Mouse (Mus musculus) MN1 (cell line): ENCODE results near the gene Gsg1l.

ENCODE experiments used
- DNase-seq: peaks from one replicate; pipeline ENCODE4 v3.0.0-alpha.2; 2016; ENCODE audit warnings: low spot score

Gene Gsg1l

DNA sequence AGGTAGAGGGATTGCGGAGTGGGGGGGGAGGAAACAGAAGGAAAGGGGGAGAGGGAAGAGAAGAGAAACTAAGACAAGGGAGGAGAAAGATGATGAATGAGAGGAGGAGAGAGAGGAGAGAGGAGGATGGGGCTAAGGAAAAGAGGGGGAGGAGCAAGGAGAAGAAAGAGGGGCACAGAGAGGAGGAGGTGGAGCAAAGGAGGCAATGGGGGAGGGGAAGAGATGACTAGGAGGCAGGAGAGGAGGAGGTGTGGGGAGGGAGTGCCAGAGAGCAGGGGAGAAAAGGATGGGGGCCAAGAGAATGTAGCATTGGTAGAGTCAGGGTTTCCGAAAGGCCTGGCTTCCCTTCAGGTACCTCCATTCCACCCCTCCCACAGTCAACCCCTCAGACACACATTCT, 147.9 kb downstream of the Gsg1l start:
- no peak for DNase-seq

DNA sequence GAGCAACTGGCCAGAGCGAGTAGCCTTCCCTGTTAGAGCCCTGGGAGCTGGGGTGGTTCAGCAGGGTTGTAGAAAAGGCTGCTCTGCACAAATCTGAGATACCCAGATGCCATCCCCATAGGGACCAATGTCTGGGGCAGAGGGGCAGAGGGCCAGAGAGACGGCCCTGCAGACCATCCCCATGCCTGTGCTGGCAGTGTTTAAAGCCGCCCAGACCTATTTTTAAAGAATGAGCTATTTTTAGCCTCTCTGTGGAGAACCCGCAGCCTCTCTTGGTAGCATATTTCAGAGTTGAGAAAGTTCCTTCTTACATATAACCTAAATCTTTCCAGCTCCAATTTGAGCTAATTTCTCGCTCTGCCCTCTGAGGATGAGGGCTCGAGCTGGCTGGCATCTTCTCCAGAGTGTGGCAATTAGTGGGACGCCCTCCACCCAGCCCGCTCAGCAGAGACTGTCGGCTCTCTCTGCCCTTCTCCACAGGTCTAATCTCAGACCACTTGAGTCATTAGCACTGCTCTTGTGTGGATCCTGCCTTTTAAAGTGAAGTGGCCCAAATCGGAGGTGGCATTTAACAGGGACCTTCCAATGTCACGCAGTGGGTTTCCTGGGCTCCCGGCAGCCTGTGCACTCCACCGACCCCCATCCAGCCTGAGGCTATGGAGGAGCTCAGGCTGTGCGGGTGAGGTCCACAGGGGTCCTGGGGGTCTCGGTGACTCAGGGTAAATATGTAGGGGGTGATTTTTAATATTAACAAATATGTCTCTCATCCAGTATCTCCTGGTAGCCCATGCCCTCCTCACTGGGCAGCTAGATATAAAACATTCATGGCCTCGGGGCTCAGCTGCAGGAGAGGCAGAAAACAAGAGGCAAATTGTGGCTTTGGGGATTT, 148.6 kb downstream of the Gsg1l start:
- peak; percentile 52 for DNase-seq

DNA sequence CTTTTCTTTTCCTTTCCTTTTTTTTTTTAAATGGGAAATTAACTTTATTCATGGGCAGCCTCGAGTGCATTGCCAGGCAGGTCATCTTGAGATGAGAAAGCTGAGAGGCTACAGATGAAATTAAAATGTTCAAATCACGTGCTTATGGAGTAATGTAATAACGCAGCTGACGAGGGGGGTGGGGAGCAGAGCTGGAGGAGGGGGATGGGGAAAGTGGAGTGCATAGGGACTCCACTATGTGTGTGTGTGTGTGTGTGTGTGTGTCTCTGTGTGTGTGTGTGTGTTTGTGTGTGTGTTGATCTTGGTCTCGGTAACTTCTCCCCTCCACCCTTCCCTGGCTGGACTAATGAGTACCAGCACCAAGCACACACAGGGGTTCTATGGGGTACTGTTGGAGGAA, 150.6 kb downstream of the Gsg1l start:
- DNase-seq: no peak

DNA sequence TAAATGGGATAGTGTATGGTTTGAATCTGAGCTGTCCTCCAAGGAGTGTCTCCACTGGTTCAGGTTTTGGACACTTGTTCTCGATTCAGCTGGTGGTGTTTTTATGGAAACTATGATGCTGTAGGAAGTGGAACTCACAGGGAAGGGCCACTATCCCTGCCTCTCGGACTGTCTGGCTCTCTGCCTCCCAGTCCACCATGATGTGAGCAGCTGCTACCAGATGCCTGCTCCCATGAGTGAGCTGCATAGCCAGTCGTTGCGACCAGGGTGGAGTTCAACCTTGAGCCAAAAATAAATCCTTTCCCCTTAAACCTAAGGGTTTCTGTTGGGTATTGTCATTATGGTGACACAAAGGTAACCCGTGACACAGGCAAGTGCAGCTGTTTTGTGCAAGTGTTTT, 158.2 kb downstream of the Gsg1l start:
- DNase-seq: no peak

DNA sequence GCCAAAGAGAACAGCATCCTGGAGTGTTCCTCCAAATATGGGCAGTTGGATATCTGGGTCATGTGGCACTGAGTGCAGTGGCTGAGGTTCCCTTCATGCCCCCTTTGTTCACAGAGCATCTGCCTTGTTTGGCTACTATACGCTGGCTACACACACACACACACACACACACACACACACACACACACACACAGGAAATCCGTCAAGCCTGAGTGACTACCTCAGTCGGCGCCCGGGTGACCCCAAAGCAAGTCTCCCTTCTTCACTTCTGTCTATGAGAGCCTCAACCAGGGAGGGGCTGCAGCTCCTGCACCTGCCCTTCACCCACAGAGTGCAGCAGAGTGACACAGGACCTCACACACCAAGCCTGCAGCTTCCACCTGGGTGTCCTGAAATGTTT, 161.4 kb downstream of the Gsg1l start:
- DNase-seq: no peak

DNA sequence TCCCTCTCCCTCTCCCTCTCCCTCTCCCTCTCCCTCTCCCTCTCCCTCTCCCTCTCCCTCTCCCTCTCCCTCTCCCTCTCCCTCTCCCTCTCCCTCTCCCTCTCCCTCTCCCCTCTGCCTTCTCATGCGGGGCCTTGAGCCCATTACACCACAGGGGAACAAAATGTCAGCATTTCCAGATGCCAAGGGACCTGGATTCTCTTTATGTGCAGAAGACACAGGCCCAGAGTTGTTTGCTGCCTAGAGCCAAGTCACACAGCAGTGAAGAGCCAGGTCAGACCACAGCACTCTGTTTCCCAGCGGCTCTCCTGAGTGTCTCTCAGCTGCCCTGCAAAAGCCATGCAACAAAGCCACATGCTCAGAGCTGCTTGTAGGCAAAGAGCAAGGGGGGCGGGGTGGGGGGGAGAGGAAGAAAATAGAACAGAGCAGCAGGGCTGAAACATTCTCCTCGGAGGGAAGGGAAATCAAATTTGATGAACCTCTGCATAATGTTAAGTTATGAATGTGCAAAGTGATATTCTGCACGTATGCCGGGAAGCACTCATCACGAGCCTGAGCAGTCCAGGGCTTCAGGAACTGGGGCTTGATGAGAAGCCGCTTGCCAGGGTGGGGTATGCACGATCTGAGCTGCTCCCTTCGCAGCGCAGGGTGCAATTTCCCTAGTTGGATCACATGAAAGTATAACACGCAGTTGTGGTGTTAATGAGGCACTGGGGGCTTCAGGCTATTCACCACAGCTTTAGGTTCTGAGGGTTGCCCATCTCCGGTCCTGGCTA, 181.6 kb downstream of the Gsg1l start:
- no peak for DNase-seq

DNA sequence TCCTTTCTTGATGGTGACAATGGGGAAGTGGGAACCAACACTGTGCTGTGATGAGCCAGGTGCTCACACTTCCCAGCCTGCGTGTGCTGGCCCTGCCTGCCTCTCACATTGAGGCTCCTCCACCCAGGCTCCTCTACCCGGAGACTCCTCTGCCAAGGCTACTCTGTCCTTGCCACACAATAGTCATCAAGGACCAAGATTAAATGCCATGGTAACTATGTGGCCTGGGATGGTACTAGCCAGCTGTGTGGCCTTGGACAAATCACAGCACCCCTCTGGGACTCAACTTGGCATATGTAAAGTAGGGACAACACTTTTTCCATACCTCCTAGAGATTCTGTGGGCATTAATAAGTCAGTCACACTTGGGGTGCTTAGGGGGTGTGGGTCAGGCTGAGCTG, 182.3 kb downstream of the Gsg1l start:
- peak; percentile 10 for DNase-seq

DNA sequence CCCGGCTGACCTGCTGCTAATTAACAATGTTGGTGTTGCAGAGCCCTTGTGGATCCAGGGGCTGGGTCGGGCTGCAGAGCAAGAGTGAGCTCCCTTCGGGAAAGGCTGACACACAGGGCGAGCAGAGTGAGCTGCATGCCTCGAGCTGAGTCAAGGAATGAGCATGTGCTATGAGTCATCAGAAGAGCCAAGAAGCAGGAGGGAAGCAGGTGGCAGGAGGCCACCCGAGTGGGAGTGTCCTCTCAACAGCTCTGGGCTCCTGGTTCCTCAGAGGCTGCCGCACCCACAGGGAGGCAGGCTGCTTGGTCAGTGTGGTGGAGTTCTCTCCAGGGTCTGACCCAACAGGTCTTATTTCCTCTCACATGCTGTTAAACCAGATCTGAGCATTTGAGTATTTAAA, 183.2 kb downstream of the Gsg1l start:
- peak; percentile 89 for DNase-seq

DNA sequence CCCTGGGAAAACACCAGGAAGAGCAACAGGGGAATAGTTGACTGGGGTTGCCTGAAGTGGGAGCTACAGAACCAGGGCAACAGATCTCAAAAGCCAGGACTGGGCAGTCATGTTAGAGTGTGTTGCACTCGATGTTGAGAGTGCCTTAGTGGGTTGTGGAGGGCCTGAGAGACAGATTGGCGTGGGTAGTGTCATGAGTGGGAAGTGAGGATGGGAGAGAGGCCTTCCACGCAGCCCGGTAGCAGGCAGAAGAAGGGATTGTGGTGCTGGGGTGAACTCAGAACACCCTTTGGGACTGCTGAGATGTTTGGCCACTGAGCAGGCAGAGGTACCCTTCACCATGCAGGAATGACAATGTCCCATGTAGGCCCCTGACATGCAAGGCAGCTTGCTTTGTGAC, 185.2 kb downstream of the Gsg1l start:
- DNase-seq: no peak

DNA sequence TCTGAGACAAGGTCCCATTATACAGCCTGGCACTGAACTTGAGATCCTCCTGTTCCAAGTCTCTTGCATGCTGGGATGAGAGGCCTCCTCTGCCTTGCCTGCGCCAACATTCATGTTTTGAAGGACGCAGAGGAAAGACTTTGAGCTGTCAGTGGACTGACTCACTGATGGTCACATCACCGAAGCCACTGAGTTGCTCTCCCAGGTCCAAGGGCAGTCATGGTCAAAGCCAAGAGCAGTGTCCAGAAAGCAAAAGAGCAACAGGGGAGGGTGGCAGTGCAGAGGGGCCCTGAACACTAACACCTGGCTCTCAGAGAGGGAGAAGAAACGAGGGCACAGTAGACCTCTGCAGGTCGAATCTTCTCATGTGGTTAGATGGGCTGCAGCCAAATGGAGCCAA, 188.6 kb downstream of the Gsg1l start:
- no peak for DNase-seq

DNA sequence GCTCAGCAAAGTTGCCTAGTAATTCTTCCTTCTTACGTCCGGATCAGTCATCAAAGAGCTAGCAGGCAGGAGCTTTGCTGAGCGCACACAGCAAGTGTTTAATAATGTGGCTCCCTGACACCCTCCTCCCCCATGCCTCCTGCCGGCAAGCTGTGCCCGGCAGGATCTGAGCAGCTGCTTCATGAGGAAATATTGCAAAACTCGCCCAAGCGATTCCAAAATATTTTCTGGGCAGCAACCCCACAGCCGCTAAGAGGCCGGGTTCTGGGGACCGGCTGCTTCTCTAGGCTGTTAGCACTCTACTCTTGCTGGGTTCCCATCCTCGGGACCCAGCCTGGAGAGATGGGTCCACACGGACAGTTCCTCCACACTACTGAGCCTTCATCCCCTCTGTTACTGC, 193.8 kb downstream of the Gsg1l start:
- DNase-seq: no peak

DNA sequence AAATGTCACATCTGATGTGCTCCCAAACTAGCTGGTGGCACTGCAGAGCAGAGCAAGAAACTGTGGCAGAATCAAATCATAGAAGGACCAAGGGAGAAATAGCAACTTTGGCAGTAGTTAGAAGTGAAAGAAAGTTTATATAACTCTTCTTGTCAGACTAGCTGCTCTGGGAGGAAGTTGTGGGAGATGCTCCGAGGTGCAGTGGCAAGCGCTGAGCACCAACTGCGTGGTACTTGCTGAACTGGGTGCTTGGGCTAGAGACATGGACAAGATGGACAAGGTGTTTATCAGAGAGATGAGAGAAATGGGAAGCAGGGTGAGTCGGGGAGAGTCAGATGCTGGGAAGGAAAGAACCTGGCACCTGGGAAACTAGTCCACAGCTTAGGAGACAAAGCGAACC, 194.4 kb downstream of the Gsg1l start:
- DNase-seq: no peak

DNA sequence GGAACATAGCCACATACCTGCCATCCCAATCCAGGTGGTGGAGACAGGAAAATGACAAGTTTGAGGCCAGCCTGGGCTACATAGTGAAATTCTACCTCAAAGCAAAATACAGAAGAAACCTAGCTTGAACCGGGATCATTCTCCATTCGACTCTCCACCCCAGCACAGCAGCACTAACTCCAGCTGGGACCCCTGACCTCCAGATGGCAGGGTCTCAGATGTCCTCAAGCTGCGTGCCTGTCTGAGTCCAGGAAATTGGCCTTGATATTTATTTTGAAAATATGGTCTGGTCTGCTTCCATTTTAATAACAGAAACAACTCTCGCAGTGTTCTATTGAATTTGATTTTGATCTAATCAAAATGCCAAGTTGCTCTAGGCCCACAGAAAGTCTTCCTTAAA, 195.1 kb downstream of the Gsg1l start:
- no peak for DNase-seq

DNA sequence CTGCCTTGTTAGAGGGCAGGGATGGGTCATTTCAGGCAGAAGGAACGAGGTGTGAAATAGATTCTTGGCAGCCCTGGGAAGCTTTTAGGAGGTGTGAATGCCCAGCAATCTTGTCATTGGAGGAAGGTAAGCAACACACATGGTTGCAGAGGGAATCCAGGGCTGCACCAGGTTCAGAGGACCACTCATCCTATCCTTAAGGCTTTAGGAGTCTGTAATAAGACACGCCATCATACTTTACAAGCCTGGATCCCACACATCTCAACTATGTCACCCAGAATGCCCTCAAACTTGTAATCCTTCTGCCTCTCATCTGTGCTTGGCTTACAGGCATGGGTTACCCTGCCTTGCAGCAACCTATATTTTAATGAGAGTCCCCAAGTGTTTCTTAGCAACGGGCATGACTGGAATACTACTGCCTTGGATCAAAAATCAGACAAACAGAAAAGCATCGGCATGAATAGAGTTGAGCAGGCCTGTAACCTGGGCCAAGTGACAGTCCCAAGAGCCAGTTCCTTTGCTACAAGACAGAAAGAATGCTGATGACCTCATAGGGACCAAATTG, 196.0 kb downstream of the Gsg1l start:
- no peak for DNase-seq

DNA sequence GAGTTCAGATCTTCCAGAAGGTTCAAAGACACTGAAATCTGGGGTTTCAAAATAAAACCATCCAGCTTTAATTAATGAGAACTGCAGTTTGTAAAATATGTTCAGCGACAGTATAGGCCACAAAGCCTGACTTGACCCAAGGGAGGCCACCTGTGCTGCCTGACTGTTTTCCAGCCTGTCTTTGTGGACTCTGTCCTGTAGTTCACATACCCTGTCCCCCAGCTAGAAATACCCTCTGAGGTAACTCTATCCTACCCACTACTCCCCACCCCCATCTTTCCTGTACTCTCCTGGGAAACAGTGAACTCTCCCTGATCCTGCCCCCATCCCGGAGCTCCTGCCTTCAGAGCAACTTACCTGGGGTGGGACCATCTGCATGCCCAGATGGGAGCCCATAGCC, 199.0 kb downstream of the Gsg1l start:
- DNase-seq: no peak

DNA sequence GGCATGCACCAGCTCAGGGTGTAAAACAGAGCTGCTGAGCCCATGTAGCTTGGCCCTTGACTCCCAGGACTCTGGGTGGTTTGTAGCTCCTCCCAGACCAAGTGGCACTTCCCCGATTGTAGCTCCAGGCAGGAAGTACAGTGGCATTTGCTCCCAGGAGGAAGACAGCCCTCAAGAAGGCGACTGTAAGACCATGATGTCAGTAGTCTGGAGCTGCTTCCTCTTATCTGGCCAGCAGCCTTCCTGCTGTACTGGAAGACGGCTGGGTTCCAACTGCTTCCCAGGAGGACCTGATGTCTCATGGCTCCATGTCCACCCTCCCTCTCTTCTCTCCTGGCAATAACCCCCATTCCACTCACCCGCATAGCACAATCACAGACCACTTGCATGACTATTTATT, 204.2 kb downstream of the Gsg1l start:
- DNase-seq: no peak

DNA sequence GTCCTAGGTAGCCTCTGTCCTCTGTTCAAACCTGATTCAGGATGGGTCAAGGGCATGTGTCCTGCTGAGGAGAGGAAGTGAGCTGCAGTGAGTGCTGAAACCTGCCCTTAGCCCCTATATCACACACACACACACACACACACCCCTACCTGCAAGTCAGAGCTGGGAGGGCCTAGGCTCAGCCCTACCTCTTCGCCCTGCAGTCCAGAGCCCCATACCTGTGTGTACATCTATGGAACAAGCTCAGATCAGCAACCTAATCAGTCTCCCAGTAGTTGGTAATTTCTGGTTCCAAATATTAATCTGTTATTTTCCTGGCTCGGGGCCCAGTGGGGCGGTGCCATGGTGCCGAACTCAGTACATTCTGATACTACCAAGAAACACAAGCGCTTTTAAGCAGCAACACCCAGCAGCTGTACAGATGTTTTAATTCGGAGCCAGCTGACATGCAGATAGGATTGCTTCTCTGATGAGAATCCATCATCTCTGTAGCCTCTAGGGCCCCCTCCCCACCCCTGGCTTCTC, 208.2 kb downstream of the Gsg1l start:
- DNase-seq: no peak

DNA sequence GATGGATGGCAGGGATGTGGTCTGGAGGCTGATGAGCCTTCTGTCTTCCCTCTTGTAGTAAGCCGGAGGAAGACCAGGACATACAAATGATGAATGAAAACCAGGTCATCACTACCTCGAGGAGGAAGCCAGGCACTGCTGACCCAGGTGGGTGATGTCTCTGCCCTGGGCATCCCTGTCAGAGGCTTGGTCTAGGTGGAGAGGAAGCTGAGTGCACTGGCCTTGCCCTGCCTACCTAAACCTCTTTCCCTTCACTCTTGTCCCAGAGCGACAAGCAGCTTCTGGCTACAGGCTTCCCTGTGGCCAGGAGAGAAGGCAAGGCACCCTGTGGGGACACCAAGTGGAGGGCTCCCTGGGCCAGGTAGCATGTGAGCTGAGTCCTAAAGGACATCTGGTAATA, 209.3 kb downstream of the Gsg1l start:
- no peak for DNase-seq

DNA sequence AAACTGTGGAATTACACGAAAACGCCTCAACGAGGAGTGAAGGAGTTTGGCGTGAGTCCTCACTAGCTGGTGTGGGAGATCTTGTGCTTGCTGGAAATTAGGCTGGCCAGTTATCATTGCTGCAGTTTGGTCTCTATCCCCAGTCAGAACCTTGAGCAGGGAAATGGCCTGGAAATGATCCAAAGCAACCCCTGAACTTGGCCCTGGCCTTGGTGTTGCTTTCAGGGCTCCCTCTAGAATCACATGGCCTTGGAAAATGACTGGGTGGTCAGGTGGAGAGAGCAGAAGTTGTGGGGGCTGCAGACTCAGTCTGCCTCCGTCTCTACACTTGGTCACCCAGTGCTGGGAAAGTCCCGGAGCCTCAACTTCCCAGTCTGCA, 210.0 kb downstream of the Gsg1l start:
- no peak for DNase-seq

DNA sequence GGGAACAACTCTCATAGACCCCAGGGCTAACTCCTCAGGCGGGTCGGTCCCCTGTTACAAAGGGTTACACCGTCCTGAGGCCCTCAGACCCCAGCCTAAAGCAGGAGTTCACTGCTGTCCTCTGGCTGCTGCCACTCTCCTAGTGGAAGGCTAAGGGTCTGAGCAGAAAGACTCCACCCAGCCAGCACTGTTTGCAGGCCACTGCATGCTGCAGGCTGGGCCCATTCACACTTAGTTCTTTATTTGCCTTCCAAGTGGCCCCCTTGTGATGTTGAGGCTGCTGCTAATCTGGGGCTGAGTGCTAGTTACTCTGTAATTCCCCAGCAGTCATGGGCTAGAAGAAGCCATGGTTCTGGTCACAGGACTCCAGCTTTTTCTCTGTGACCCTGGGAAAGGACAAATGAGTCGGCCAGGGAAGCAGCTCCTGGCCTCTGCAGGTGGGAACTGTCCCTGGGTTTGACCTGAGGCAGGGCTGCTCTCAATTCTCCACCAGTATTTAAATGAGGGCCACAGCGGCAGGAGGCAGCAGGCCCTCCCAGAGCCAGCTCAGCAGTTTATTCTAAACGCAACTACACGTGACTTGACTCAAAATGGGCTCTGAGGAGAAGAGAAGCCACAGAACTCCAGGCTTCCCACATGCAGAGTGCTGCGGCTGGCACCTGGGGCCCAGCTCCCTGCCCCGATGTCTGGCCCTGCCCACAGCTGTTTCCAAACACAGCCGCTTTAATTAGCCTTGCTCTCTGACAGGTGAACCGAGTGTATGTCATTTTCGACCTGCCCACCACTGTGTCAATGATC, 210.6 kb downstream of the Gsg1l start:
- DNase-seq: no peak

DNA sequence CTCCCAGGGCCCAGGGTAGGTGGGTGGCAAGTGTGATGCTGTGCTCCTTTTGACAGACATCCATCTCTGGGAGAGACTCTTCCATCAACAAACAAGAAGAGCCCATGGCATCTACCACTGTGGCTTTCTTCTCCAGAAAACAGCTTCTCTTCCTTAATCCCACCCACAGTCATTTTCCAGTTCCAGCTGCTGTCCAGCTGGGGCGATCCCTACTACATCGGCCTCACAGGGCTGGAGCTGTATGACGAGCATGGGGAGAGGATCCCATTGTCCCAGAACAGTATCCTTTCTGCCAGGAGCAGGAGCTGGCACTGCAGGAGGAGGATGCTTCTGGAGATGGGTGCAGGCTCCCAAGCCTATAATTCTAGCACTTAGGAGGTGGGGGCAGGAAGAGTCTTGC, 213.6 kb downstream of the Gsg1l start:
- no peak for DNase-seq

DNA sequence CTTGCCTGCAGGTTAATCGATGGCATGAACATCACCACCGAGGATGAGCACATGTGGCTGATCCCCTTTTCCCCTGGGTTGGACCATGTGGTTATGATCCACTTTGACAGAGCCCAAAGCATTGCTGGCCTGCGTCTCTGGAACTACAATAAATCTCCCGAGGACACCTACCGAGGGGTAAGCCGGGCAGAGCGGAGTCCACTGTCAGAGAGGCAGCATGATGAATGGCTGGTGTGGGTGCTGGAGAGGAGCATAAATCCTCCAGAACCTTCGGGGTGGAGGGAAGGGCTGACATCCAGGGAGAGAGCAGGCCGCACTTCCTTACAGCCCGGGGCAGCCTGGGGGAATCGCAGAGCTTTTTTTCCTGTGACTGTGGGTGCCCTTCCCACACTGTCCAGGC, 217.0 kb downstream of the Gsg1l start:
- DNase-seq: no peak
